Mouse (Mus musculus) intestine, embryonic 15.5 days (tissue): Measurements from ENCODE around the gene Hrg. TPM values are rescaled to one million over a fixed set of nuclear protein-coding genes. Genes with fewer than 3 reads are reported as not detected.
"Not testable (repeated sequence)": the region's sequence is repeated elsewhere in the genome, so short reads cannot be mapped to it uniquely, and the experiment has no call there.

ENCODE experiments used
- ATAC-seq: fragments of 200-750 bp; cut with Nextera tagmentation; 2 replicates; pipeline ENCODE4 v1.8.0; 2017; ENCODE audit warnings: moderate TSS enrichment, moderate library complexity
- H3K27ac ChIP-seq: fragments of 300-500 bp; sonication (generic); 2 replicates; pipeline ENCODE4 v1.5.1; 2015; ENCODE audit warnings: mild to moderate bottlenecking, inconsistent platforms
- H3K27me3 ChIP-seq: fragments of 300-500 bp; sonication (generic); replicated peaks from 2 replicates; pipeline ENCODE4 v1.6.1; 2015; ENCODE audit warnings: inconsistent platforms
- H3K36me3 ChIP-seq: fragments of 300-500 bp; sonication (generic); 2 replicates; pipeline ENCODE4 v1.6.1; 2015; ENCODE audit warnings: inconsistent platforms
- H3K4me1 ChIP-seq: fragments of 300-500 bp; sonication (generic); replicated peaks from 2 replicates; pipeline ENCODE4 v1.6.1; 2015; ENCODE audit warnings: inconsistent platforms
- H3K4me2 ChIP-seq: fragments of 300-500 bp; sonication (generic); replicated peaks from 2 replicates; pipeline ENCODE4 v1.6.1; 2015; ENCODE audit warnings: mild to moderate bottlenecking, inconsistent platforms
- H3K4me3 ChIP-seq: fragments of 300-500 bp; sonication (generic); replicated peaks from 2 replicates; pipeline ENCODE4 v1.5.1; 2015; ENCODE audit warnings: inconsistent platforms
- H3K9ac ChIP-seq: fragments of 300-500 bp; sonication (generic); 2 replicates; pipeline ENCODE4 v1.6.1; 2015; ENCODE audit warnings: inconsistent platforms
- H3K9me3 ChIP-seq: fragments of 300-500 bp; sonication (generic); 2 replicates; pipeline ENCODE4 v1.6.1; 2016; ENCODE audit warnings: inconsistent platforms
- WGBS: fragments of 180-500 bp; shearing (Covaris S2); methylation state at CpG from one replicate; pipeline ENCODE4 v1.1.7; 2015; 5-methylcytosine and 5-hydroxymethylcytosine counted together
- polyA plus RNA-seq: library from polyadenylated mRNA; unstranded; fragments of >200 nt; fragmentation: Nextera tagmentation; extraction: Ambion mirVana; gene quantifications from 2 replicates; pipeline ENCODE4 v1.2.1, GENCODE M21; 2015

Hrg gene
- polyA plus RNA-seq, 1 experiment from 2014 or later = not detected

DNA sequence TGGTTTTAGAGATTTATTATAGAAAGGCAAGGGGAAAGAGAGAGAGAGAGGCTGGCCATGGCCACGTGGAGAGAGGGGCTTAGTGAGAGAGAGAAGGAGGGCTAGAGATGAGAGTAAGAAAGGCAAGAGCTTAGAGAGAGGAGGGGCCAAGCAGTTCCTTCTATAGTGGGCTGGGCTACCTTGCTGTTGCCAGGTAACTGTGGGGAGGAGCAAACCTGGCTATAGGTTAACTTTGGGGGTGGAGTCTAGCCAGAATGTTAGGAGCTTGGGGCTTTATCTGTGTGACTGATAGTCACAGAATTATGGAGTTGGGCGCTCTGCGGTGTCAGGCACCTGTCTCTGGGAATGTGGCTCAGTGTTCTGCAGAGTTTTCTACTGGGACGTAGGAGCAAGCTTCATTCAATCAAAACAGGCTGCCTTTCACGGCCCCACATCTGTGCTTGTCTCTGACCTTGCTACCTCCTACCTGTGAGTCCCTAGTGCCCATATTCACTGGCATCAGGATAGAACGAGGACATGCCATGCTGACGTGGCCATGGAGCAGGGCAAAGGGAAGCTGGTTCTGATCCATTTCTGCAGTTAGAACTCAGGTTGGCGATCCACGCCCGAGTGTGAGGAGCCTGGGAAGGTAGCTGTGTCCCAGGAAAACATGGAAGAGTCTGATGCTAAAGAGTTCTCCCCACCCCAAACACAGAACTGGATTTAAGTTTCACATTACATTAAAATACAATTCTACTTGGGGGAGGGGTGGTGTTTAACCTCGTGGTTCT, 19.3 kb upstream of the Hrg start:
- H3K9ac ChIP-seq = no peak overlapping the region
- no peak for ATAC-seq
- H3K4me3 ChIP-seq = no peak overlapping the region
- H3K27me3 ChIP-seq = no peaks in the 10 kb centered on the region
- no peaks in the 10 kb centered on the region for H3K9me3 ChIP-seq
- H3K4me2 ChIP-seq = no peak overlapping the region
- H3K4me1 ChIP-seq = no peaks in the 10 kb centered on the region
- 80% methylated on average over 11 of the region's 11 CpGs for WGBS
- no peaks in the 10 kb centered on the region for H3K36me3 ChIP-seq
- no peak overlapping the region for H3K27ac ChIP-seq

DNA sequence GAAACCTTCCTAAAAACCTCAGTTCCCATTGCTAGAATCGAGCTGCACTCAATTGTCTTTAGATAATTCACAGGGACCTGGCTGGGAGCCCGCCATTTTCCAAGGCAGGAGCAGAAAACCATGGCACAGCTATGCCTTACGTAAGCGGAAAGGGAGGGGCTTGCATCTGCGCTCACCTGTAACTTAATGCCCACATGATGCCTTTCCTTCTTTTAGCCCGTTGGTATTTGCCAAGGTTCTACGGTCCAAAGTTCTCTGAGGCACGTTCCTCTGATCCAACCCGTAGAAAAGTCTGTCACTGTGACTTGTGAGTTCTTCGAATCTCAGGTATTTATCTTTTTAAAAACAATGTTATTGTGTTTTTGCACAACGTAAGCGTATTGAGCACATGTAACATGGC, 13.2 kb upstream of the Hrg start:
- Histone ChIP-seq H3K4me2 (no peak overlapping the region), H3K27ac (no peak overlapping the region), H3K4me3 (no peak overlapping the region), H3K9me3 (no peaks in the 10 kb centered on the region), H3K36me3 (no peaks in the 10 kb centered on the region), H3K9ac (no peak overlapping the region), H3K4me1 (no peaks in the 10 kb centered on the region), H3K27me3 (no peaks in the 10 kb centered on the region)
- WGBS = 88% methylated on average over 12 of the region's 12 CpGs
- ATAC-seq = no peak

DNA sequence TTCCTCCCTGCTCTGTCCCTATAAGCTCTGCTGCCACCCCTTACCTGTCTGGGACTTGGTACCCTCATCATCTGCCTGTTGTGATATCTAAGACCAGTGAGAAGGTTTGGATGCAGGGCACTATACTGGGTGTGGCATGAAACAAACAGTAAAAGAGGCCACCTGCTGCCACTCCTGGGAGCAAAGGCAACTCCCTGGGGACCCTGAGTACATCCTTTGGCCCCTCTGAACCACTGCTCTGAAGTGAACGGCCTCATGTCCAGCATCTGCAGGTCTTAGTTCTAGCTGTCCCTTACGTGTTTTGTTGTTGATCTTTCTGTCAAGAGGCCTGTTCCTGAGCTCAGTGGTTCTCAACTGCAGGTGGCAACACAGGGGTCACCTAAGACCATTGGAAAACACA, 12.3 kb upstream of the Hrg start:
- Histone ChIP-seq H3K4me1 (no peaks in the 10 kb centered on the region), H3K9ac (no peak overlapping the region), H3K27me3 (no peaks in the 10 kb centered on the region), H3K27ac (no peak overlapping the region), H3K4me2 (no peak overlapping the region), H3K36me3 (no peaks in the 10 kb centered on the region), H3K9me3 (no peaks in the 10 kb centered on the region), H3K4me3 (no peak overlapping the region)
- WGBS = 63% methylated on average over 2 of the region's 2 CpGs
- no peak for ATAC-seq

DNA sequence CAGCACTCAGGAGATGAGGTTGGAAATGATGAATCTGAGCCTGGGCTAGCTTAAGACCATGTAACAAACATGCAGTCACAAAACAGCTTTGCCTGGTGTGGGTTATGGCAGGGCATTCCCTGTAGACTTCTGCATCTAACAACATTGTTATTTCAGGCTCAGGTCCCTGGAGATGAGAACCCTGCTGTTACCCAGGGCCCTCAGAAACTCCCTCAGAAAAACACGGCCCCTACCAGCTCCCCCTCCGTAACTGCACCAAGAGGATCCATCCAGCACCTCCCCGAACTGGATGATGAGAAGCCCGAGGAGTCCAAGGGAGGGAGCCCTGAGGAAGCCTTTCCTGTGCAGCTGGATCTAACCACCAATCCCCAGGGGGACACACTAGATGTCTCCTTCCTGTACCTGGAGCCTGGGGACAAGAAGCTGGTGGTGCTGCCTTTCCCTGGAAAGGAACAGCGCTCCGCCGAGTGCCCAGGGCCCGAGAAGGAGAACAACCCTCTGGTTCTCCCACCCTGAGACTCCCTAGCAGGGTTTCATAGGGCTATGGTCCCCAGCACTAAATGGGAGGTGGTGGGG, 11.7 kb upstream of the Hrg start:
- Histone ChIP-seq H3K27ac (no peak overlapping the region), H3K4me2 (no peak overlapping the region), H3K9ac (no peak overlapping the region), H3K4me3 (no peak overlapping the region), H3K4me1 (no peaks in the 10 kb centered on the region), H3K27me3 (no peaks in the 10 kb centered on the region), H3K9me3 (no peaks in the 10 kb centered on the region), H3K36me3 (no peaks in the 10 kb centered on the region)
- no peak for ATAC-seq
- 80% methylated on average over 8 of the region's 8 CpGs for WGBS

DNA sequence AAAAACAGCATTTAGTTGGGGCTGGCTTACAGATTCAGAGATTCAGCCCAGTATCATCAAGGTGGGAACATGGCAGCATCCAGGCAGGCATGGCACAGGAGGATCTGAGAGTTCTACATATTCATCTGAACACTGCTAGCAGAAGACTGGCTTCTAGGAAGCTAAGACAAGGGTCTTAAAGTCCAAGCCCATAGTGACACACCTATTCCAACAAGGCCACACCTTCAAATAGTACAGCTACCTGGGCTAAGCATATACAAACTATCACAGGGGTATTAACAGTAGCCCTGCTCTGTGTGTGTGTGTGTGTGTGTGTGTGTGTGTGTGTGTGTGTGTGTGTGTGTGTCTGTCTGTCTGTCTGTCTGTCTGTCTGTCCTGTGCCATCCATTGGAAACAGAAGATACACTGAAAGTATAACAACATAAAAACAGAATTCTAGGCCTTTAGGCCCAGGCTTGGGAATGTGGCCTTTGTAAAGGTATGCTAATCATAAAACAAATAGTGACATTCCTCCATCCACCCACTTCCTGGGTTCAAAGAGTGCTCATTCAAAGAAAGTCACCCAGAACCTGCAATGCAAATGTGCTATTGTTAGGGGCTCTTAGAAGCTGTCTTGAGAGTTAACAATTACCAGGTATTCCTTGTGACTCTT, 8.9 kb upstream of the Hrg start:
- H3K4me1 ChIP-seq, H3K27ac ChIP-seq, H3K4me3 ChIP-seq, H3K36me3 ChIP-seq, H3K27me3 ChIP-seq, H3K9ac ChIP-seq, H3K4me2 ChIP-seq, ATAC-seq, H3K9me3 ChIP-seq: not testable (repeated sequence)

DNA sequence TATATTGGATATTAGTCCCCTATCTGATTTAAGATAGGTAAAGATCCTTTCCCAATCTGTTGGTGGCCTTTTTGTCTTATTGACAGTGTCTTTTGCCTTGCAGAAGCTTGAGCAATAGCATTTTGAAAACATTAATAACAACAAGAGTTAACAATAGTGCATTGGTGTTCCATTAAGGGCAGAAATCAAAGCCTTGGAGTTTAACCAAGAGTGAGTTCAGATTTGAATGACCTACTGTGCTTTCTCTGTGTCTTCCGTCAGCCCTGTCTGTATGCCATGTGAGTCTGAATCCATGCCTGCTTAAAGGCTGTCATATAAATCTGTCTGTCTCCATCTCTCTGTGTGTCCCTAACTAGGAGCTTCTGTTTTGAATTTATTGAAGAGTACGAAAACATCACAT, 3.5 kb upstream of the Hrg start:
- Histone ChIP-seq H3K27me3 (no peaks in the 10 kb centered on the region), H3K27ac (no peak overlapping the region), H3K9me3 (no peaks in the 10 kb centered on the region), H3K4me1 (no peaks in the 10 kb centered on the region), H3K36me3 (no peaks in the 10 kb centered on the region), H3K4me3 (no peak overlapping the region), H3K9ac (no peak overlapping the region), H3K4me2 (no peak overlapping the region)
- ATAC-seq = no peak
- 93% methylated on average over 2 of the region's 2 CpGs for WGBS

DNA sequence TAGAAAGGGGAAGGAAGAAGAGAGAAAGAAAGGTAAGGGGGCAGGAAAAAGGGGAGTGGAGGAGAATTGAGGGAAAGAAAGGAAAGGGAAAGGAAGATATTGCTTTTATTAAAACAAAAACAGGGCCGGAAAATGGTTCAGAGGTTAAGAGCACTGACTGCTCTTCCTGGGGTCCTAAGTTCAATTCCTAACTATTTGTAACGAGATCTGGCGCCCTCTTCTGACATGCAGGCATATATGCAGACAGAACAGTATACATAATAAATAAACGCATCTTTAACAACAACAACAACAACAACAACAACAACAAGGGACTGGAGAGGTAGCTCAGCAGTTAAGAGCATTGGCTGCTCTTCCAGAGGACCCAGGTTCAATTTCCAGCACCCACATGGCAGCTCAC, 2.2 kb downstream of the Hrg start:
- Histone ChIP-seq H3K27me3 (no peaks in the 10 kb centered on the region), H3K4me1 (no peaks in the 10 kb centered on the region), H3K9ac (no peak overlapping the region), H3K36me3 (no peaks in the 10 kb centered on the region), H3K27ac (no peak overlapping the region), H3K9me3 (no peaks in the 10 kb centered on the region), H3K4me2 (no peak overlapping the region), H3K4me3 (no peak overlapping the region)
- 31% methylated on average over 4 of the region's 4 CpGs for WGBS
- ATAC-seq = no peak

DNA sequence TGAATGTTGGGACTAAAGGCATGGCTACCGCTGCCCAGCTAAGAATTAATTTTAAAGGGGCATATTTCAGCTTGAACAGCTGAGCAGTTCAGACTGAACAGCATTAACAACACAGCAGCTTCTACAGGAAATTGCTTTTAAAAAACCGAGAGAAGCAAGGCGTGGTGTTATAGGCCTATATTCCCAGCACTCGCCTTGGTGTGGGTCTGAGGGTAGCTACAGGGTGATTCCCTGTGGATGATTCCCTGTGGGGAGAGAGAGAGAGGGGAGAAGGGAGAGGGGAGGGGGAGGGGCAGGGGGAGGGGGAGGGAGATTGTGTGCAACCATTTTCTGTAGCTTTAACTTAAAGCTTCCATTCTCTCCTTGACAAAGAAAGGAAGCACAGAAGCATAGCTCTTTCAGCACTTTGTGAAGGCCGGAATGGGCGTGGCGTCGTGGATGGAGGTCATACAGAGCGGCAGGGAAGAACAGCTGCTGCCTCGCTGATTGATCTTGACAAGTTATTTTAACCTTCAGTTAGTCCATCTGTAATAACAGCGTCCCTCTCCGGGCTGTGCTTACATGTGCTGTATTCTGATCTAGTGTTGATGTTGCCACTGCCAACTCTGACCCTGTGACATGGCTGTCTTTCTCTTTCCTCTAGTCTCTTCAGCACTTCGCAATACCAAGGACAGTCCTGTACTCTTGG, 4.7 kb downstream of the Hrg start:
- WGBS = 66% methylated on average over 13 of the region's 13 CpGs
- H3K36me3 ChIP-seq = no peaks in the 10 kb centered on the region
- no peak overlapping the region for H3K4me2 ChIP-seq
- H3K27me3 ChIP-seq = no peaks in the 10 kb centered on the region
- no peak overlapping the region for H3K27ac ChIP-seq
- H3K9ac ChIP-seq = no peak overlapping the region
- no peaks in the 10 kb centered on the region for H3K4me1 ChIP-seq
- ATAC-seq = no peak
- H3K9me3 ChIP-seq = no peaks in the 10 kb centered on the region
- no peak overlapping the region for H3K4me3 ChIP-seq

DNA sequence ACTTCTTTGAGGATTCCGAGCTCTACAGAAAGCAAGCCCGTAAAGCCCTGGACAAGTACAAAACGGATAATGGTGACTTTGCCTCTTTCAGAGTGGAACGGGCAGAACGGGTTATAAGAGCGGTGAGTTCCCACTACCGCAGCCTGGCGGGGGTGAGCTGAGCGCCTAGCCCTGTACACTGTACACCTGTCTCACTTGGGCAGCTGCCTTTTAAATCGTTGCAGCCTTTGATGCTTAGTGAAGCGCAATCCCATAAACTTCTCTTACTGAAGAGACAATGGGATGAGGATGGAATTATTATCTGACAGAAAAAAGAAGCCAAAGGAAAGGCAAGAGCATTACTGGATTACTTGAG, 5.2 kb downstream of the Hrg start:
- no peaks in the 10 kb centered on the region for H3K27me3 ChIP-seq
- no peaks in the 10 kb centered on the region for H3K4me1 ChIP-seq
- H3K4me3 ChIP-seq = no peak overlapping the region
- H3K27ac ChIP-seq = no peak overlapping the region
- no peak overlapping the region for H3K4me2 ChIP-seq
- H3K36me3 ChIP-seq = no peaks in the 10 kb centered on the region
- ATAC-seq = no peak
- 86% methylated on average over 11 of the region's 11 CpGs for WGBS
- H3K9me3 ChIP-seq = no peaks in the 10 kb centered on the region
- H3K9ac ChIP-seq = no peak overlapping the region

DNA sequence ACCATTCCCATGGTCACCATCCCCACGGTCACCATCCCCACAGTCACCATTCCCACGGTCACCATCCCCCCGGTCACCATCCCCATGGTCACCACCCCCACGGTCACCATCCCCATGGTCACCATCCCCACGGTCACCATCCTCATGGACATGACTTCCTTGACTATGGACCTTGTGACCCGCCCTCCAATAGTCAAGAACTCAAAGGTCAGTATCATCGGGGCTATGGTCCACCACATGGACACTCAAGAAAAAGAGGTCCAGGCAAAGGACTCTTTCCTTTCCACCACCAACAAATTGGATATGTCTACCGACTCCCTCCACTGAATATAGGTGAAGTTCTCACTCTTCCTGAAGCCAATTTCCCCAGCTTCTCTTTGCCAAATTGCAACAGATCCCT, 10.2 kb downstream of the Hrg start:
- no peak overlapping the region for H3K27ac ChIP-seq
- H3K4me3 ChIP-seq = no peak overlapping the region
- no peaks in the 10 kb centered on the region for H3K36me3 ChIP-seq
- no peak overlapping the region for H3K4me2 ChIP-seq
- H3K9me3 ChIP-seq = no peaks in the 10 kb centered on the region
- H3K27me3 ChIP-seq = no peaks in the 10 kb centered on the region
- no peak for ATAC-seq
- 94% methylated on average over 8 of the region's 8 CpGs for WGBS
- no peaks in the 10 kb centered on the region for H3K4me1 ChIP-seq
- no peak overlapping the region for H3K9ac ChIP-seq

DNA sequence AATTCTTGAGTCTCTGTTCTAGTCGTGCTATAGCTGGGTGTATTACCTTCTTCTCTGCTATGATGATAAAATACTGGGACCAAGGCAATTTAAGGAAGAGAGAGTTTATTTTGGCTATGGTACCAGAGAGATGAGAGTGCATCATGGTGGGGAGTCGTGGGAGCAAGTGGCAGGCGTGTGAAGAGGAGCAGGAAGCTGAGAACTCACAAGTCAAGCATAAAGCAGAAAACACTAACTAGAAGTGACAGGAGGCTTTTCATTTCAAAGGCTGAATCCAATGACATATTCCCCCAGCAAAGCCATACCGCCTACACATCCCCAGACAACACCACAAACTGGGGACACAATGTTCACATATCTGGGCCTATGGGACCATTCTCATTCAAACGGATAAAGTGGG, 11.4 kb downstream of the Hrg start:
- H3K9ac ChIP-seq = no peak overlapping the region
- H3K27me3 ChIP-seq = no peaks in the 10 kb centered on the region
- WGBS = 75% methylated on average over 5 of the region's 5 CpGs
- H3K4me2 ChIP-seq = no peak overlapping the region
- no peaks in the 10 kb centered on the region for H3K9me3 ChIP-seq
- H3K4me1 ChIP-seq = no peaks in the 10 kb centered on the region
- H3K27ac ChIP-seq = no peak overlapping the region
- H3K36me3 ChIP-seq = no peaks in the 10 kb centered on the region
- ATAC-seq = no peak
- no peak overlapping the region for H3K4me3 ChIP-seq

DNA sequence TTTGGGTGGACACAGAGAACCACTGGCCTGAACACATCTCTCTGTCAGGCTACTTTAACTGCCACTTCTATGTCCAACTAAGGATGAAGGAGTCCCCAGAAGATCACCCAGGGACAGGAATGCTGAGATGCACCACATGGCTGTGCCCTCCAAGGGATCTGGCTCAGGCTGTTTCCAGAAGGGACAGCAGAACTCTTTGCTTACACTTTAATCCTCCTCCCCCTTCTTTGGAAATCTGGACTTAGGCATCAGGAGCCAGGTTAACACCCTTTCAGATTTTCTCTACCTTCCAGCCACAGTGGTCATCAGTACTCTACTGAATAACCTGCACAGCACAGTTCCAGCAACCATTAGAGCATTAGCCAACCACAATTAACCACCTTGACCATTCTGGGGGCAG, 12.4 kb downstream of the Hrg start:
- H3K27me3 ChIP-seq = no peaks in the 10 kb centered on the region
- no peak overlapping the region for H3K4me3 ChIP-seq
- no peaks in the 10 kb centered on the region for H3K4me1 ChIP-seq
- H3K9ac ChIP-seq = no peak overlapping the region
- no peak overlapping the region for H3K4me2 ChIP-seq
- no peak for ATAC-seq
- H3K9me3 ChIP-seq = no peaks in the 10 kb centered on the region
- no peak overlapping the region for H3K27ac ChIP-seq
- H3K36me3 ChIP-seq = no peaks in the 10 kb centered on the region
